Mouse (Mus musculus) bone marrow, adult 2 months (tissue): Measurements from ENCODE around the gene Zfp646. TPM values are rescaled to one million over a fixed set of nuclear protein-coding genes. Genes with fewer than 3 reads are reported as not detected.

Experiments
- H3K27ac ChIP-seq: fragments of 200-500 bp; 2 replicates; pipeline ENCODE4 v1.5.1; 2012; ENCODE audit warnings: low read depth, mild to moderate bottlenecking, control low read depth, inconsistent platforms, low read length; ENCODE audit not compliant: control insufficient read depth, poor library complexity, insufficient read depth
- H3K4me1 ChIP-seq: fragments of 200-500 bp; 2 replicates; pipeline ENCODE4 v1.6.1; 2011; ENCODE audit warnings: low read length; ENCODE audit not compliant: control insufficient read depth, insufficient read depth
- H3K4me3 ChIP-seq: fragments of 200-500 bp; replicated peaks from 2 replicates; pipeline ENCODE3; 2011; ENCODE audit warnings: mild to moderate bottlenecking, low read depth, low read length, control low read depth; ENCODE audit not compliant: control insufficient read depth
- CTCF ChIP-seq: fragments of 200-500 bp; IDR thresholded peaks from 2 replicates; pipeline ENCODE4 v1.5.1; 2011; ENCODE audit warnings: low read length, control low read depth; ENCODE audit not compliant: control insufficient read depth, insufficient read depth
- POLR2A ChIP-seq: fragments of 200-500 bp; IDR thresholded peaks from 2 replicates; pipeline ENCODE4 v1.6.1; 2011; ENCODE audit warnings: low read depth, mild to moderate bottlenecking, control low read depth, low read length, borderline replicate concordance; ENCODE audit not compliant: control insufficient read depth
- WGBS: fragments of 180-500 bp; shearing (Covaris S2); methylation state at CpG from one replicate; pipeline ENCODE4 v1.1.7; 2018; 5-methylcytosine and 5-hydroxymethylcytosine counted together
- polyA plus RNA-seq: library from polyadenylated mRNA; stranded (reverse); fragments of >200 nt; gene quantifications from 2 replicates; pipeline ENCODE4 v1.2.4, GENCODE M21; 2011; ENCODE audit warnings: low replicate concordance; ENCODE audit not compliant: missing spikeins, insufficient read depth, insufficient read length

Gene Zfp646
- polyA plus RNA-seq, 1 experiment: 24.7 TPM

- no peak for TF ChIP-seq CTCF
- TF ChIP-seq POLR2A: no peak
- H3K4me1 ChIP-seq: no peaks in the 10 kb centered on the region
- WGBS: under 1% methylated on average over 43 of the region's 43 CpGs
- peak overlapping the region; percentile 91 for H3K27ac ChIP-seq
- H3K4me3 ChIP-seq: peak overlapping the region; percentile 92
These were observed 407 bp upstream of the Zfp646 start for GRCm38 (mm10) chr7:127875627-127876001.

- H3K4me3 ChIP-seq: peak within 1 kb of the TSS; percentile 92
- H3K27ac ChIP-seq: peak within 1 kb of the TSS; percentile 91
- TF ChIP-seq POLR2A: peak; percentile 54; the same call in 1 of the 2 replicates
- peak; percentile 5; the same call in 1 of the 2 replicates for TF ChIP-seq CTCF
- under 1% methylated on average over 60 of the region's 60 CpGs for WGBS
- H3K4me1 ChIP-seq: no peaks in the 10 kb centered on the region
These were observed 687 bp downstream of the Zfp646 start, which contains the start of gene Zfp668 for GRCm38 (mm10) chr7:127876467-127877348. Gene Zfp668 (minus strand): TSS chr7:127876828.

- H3K4me1 ChIP-seq: no peaks in the 10 kb centered on the region
- no peak overlapping the region for H3K4me3 ChIP-seq
- H3K27ac ChIP-seq: no peak overlapping the region
- WGBS: 95% methylated on average over 9 of the region's 9 CpGs
- no peak for TF ChIP-seq CTCF
- no peak for TF ChIP-seq POLR2A
These were observed 3.3 kb downstream of the Zfp646 start for GRCm38 (mm10) chr7:127879301-127879700.

- no peaks in the 10 kb centered on the region for H3K4me1 ChIP-seq
- H3K27ac ChIP-seq: no peak overlapping the region
- 91% methylated on average over 12 of the region's 12 CpGs for WGBS
- no peak overlapping the region for H3K4me3 ChIP-seq
- TF ChIP-seq POLR2A: no peak
- no peak for TF ChIP-seq CTCF
These were observed 4.4 kb downstream of the Zfp646 start for GRCm38 (mm10) chr7:127880431-127880830.

GRCm38 (mm10) chr7:127885951-127886350 lies 9.9 kb downstream of the Zfp646 start:
- no peak overlapping the region for H3K4me3 ChIP-seq
- TF ChIP-seq POLR2A (no peak), CTCF (no peak)
- H3K27ac ChIP-seq: no peak overlapping the region
- no peaks in the 10 kb centered on the region for H3K4me1 ChIP-seq
- 43% methylated on average over 6 of the region's 6 CpGs for WGBS

GRCm38 (mm10) chr7:127886551-127886950 lies 10.5 kb downstream of the Zfp646 start:
- Histone ChIP-seq H3K4me1 (no peaks in the 10 kb centered on the region), H3K27ac (no peak overlapping the region), H3K4me3 (no peak overlapping the region)
- WGBS: 90% methylated on average over 6 of the region's 6 CpGs
- TF ChIP-seq CTCF (no peak), POLR2A (no peak)

- Histone ChIP-seq H3K4me1 (no peaks in the 10 kb centered on the region), H3K27ac (no peak overlapping the region), H3K4me3 (no peak overlapping the region)
- 77% methylated on average over 8 of the region's 8 CpGs for whole genome bisulfite sequencing
- TF ChIP-seq POLR2A (no peak), CTCF (no peak)
These were observed 11.2 kb downstream of the Zfp646 start for GRCm38 (mm10) chr7:127887191-127887590.

GRCm38 (mm10) chr7:127887781-127888180 lies 11.8 kb downstream of the Zfp646 start:
- WGBS: 90% methylated on average over 3 of the region's 3 CpGs

More at GRCm38 (mm10) chr7:127887781-127888180, 11.8 kb downstream of the Zfp646 start:
- H3K4me3 ChIP-seq: no peak overlapping the region
- no peak for TF ChIP-seq POLR2A
- TF ChIP-seq CTCF: no peak
- H3K4me1 ChIP-seq: no peaks in the 10 kb centered on the region
- H3K27ac ChIP-seq: no peak overlapping the region
